Mouse (Mus musculus) lung, postnatal 10 days (tissue): ENCODE measurements around the gene Hamp2.
A peak's percentile ranks its signal among the peaks of the same experiment; 100 is the strongest.

Experiments
- DNase-seq: peaks from one replicate; pipeline ENCODE4 v3.0.0; 2021

The Hamp2 gene

DNA sequence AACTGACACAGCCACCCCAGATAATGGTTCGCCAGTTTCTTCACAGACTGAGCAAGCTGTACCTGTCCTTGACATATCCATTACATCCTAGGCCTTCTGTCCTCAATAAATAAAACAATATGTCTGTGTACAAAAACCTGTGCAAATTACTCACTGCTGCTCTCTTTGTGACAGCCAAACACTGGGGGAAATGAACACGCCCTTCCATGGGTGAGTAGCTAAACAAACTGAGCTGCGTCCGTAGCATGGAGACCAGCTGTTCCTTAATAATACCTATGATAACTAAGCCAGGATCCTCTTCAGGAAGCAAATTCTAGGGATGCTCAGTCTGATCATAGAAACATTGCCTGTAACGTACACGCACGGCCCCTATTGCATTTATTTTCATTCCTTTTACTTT lies 35.7 kb downstream of the Hamp2 start:
- no peak for DNase-seq

DNA sequence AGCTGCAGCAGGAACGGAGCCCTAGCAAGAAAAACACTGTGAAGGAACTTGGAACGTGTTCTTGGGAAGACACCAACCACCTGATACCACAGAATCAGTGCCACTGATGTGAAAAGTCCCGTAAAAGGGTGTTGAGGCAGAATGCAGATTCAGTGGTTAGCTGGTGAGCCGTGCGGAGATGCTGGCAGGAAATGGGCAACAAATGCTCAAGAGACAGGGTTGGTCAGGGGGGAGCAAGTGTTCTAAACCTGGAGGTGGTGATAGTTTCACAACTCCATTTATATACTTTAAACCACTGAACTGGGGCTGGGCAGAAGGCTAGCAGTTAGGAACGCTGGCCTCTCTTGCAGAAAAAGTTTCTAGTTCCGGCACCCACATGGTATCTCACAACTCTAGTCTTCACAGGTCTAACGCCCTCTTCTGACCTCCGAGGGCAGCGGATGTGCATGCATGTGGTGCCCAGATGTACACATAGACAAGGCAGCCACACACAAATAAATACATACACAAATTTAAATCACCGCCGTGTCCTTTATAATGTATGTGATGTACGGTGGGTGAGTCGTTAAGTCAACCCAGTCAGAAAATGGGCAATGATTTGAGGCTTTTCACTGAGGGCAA lies 36.8 kb downstream of the Hamp2 start:
- no peak for DNase-seq

DNA sequence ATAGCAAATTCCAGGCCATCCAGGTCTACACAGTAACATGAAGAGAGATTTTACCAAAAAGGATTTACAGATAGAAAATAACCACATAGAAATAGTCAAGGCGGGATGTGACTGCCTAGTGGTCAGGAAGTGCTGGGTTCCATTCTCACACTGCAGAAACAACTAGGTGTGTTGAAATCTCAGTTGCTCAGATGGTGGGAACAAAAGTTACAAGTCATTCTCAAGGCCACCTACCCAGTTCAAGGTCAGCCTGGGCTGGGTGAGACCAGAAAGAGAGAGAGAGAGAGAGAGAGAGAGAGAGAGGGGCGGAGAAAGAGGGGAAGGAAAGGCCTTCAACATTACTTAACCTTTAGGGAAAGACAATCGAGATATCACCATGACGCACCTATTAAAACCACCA lies 37.6 kb downstream of the Hamp2 start:
- no peak for DNase-seq

DNA sequence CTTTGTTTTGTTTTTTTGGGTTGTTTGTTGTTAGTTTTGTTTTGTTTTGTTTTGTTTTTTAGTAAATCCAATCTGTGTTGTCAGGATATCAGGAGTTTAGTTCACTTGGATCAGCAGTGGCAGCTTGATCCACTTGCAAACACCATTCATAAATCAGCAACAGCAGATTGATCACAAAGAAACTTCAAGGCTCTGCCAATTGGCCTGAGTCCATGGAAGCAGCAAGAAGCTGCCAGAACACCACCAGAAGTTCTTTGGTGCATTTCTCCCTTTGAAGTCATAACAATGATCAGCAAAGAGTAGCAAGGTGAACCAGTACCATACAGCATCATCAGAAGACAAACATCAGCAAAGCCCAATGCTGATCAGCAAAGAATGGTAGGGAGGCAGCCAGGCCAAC lies 40.4 kb downstream of the Hamp2 start:
- no peak for DNase-seq

DNA sequence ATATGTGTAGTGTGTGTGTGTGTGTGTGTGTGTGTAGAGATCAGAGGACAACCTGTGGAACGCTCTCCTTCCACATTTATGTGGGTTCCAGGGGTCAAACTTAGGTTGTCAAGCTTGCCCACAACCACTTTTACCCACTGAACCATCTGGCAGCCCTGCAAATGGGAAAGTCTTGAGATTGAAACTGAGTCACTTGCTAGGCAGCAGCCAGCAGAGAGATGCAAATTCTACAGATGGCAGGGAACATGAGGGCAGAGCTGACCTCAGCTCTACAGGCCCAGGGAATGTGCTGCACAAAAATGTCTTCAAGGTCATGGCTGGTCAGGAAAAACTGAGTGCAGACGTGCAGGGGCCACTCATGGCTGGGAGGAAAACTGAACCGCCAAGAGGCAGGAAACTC lies 43.1 kb downstream of the Hamp2 start:
- DNase-seq = no peak

DNA sequence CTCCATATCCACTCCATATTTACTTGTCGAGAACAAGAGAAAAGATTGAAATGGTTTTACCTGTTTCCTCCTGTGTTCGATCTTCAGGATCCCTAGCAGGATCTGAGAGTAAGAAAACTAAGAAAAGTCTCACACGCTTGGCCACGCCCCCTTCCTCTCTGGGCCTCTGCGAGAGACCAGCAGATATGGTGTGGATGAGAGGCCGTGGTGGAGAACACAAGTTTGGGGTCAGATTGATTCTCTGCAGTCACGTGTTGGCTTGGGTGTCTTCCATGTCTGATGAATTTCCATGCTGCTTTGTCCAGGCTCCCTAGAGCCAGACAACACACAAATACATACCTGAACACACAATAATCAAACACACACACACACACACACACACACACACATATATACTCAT lies 44.3 kb downstream of the Hamp2 start, which contains the start of gene Cd22:
Cd22 (minus strand) TSS at position 167 of the 400 bp plus-strand sequence.
- no peak for DNase-seq

DNA sequence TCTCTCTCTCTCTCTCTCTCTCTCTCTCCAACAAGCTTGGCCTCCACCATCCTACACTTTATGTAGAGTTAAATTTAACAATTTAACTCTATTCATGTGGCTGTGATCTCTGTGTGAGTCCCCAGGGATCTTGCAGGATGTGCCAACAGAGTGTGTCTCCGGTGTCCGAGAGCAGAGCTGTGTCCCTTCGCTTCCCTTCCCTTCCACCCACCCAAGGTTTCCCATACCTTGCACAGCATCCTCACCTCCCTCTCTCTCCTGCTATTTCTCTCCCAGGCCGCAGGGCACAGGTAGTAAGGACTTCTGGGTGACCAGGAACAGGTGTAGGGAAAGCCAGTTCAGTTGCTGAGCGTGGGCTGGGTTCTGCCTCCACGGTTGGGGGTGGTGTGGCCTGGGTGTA lies 45.5 kb downstream of the Hamp2 start:
- no peak for DNase-seq

DNA sequence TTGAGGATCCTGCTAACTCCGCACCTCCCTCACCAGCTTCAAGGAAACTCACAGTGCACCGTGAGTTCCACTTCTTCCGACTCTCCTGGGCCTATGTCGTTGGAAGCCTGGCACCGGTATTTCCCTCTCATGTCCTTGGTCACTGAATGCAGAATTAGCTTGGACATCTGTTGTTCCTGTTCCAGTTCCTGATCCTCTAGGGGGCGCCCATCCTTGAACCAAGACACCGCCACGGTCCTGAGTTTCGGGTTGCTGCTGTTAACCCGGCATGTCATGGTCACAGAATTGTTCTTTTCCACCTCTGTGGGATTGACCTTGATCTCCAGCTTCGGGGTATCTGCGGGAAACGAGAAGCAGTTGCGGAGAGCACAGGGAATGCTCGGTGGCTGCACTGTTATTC lies 51.4 kb downstream of the Hamp2 start:
- DNase-seq = peak; percentile 86
